Mouse (Mus musculus): ENCODE measurements around the gene Vezt. TPM values are rescaled to one million over a fixed set of nuclear protein-coding genes. Genes with fewer than 3 reads are reported as not detected.

The Vezt gene
- polyA plus RNA-seq, 2 experiments: 23.8 to 27.7 TPM

GRCm38 (mm10) chr10:93932861-93933260 is 102.8 kb downstream of the Vezt start:
- H3K27ac ChIP-seq (replicated peaks; ENCODE audit: low read depth, low read length): no peak overlapping the region; the same call in 1 of the 2 replicates
- ATAC-seq (ENCODE audit: low FRiP score, low read depth) (peak; percentile 61), DNase-seq (ENCODE audit: low spot score) (peak; percentile 21)
- no peaks in the 10 kb centered on the region for H3K27me3 ChIP-seq (ENCODE audit: control insufficient read depth, insufficient read depth, low read length)
- H3K36me3 ChIP-seq (ENCODE audit: control insufficient read depth, insufficient read depth, low read length): no peaks in the 10 kb centered on the region
- no peak overlapping the region for H3K4me2 ChIP-seq (replicated peaks; ENCODE audit: low read depth, low read length, severe bottlenecking)
- H3K4me3 ChIP-seq (replicated peaks; ENCODE audit: low read length): no peak overlapping the region
- no peak for TF ChIP-seq POLR2A (IDR thresholded peaks at IDR 0.05; ENCODE audit: borderline replicate concordance, extremely low read depth, insufficient read depth, insufficient read length)
- no peaks in the 10 kb centered on the region for H3K4me1 ChIP-seq (ENCODE audit: control insufficient read depth, insufficient read depth, low read length)
- WGBS: 39% methylated on average over 5 of the region's 5 CpGs
- H3K9me3 ChIP-seq (ENCODE audit: control insufficient read depth, low read length): no peaks in the 10 kb centered on the region
- H3K9ac ChIP-seq (ENCODE audit: low read depth, low read length, severe bottlenecking): no peak overlapping the region

GRCm38 (mm10) chr10:93932020-93932419 is 103.6 kb downstream of the Vezt start:
- Histone ChIP-seq H3K27me3 (ENCODE audit: control insufficient read depth, insufficient read depth, low read length) (no peaks in the 10 kb centered on the region), H3K27ac (replicated peaks; ENCODE audit: low read depth, low read length) (no peak overlapping the region), H3K4me1 (ENCODE audit: control insufficient read depth, insufficient read depth, low read length) (no peaks in the 10 kb centered on the region), H3K4me2 (replicated peaks; ENCODE audit: low read depth, low read length, severe bottlenecking) (no peak overlapping the region), H3K9me3 (ENCODE audit: control insufficient read depth, low read length) (peaks cover 7% of the 10 kb centered on the region; the same call in 1 of the 2 replicates), H3K36me3 (ENCODE audit: control insufficient read depth, insufficient read depth, low read length) (no peaks in the 10 kb centered on the region), H3K9ac (ENCODE audit: low read depth, low read length, severe bottlenecking) (no peak overlapping the region), H3K4me3 (replicated peaks; ENCODE audit: low read length) (no peak overlapping the region)
- no peak for TF ChIP-seq POLR2A (IDR thresholded peaks at IDR 0.05; ENCODE audit: borderline replicate concordance, extremely low read depth, insufficient read depth, insufficient read length)
- DNase-seq (ENCODE audit: low spot score) (no peak), ATAC-seq (ENCODE audit: low FRiP score, low read depth) (no peak)
- 59% methylated on average over 5 of the region's 5 CpGs for WGBS

- ATAC-seq (ENCODE audit: low FRiP score, low read depth) (no peak), DNase-seq (ENCODE audit: low spot score) (no peak)
- H3K4me2 ChIP-seq (replicated peaks; ENCODE audit: low read depth, low read length, severe bottlenecking): no peak overlapping the region
- no peaks in the 10 kb centered on the region for H3K36me3 ChIP-seq (ENCODE audit: control insufficient read depth, insufficient read depth, low read length)
- WGBS: 58% methylated on average over 9 of the region's 9 CpGs
- no peak for TF ChIP-seq POLR2A (IDR thresholded peaks at IDR 0.05; ENCODE audit: borderline replicate concordance, extremely low read depth, insufficient read depth, insufficient read length)
- no peak overlapping the region for H3K4me3 ChIP-seq (replicated peaks; ENCODE audit: low read length)
- H3K27me3 ChIP-seq (ENCODE audit: control insufficient read depth, insufficient read depth, low read length): no peaks in the 10 kb centered on the region
- H3K4me1 ChIP-seq (ENCODE audit: control insufficient read depth, insufficient read depth, low read length): no peaks in the 10 kb centered on the region
- H3K9ac ChIP-seq (ENCODE audit: low read depth, low read length, severe bottlenecking): no peak overlapping the region
- no peak overlapping the region for H3K27ac ChIP-seq (replicated peaks; ENCODE audit: low read depth, low read length)
- peaks cover 7% of the 10 kb centered on the region; the same call in 1 of the 2 replicates for H3K9me3 ChIP-seq (ENCODE audit: control insufficient read depth, low read length)
These were observed 104.2 kb downstream of the Vezt start for GRCm38 (mm10) chr10:93931431-93931830.

GRCm38 (mm10) chr10:93930236-93930824 is 105.3 kb downstream of the Vezt start:
- Histone ChIP-seq H3K36me3 (ENCODE audit: control insufficient read depth, insufficient read depth, low read length) (no peaks in the 10 kb centered on the region), H3K9me3 (ENCODE audit: control insufficient read depth, low read length) (peaks cover 7% of the 10 kb centered on the region; the same call in 1 of the 2 replicates), H3K9ac (ENCODE audit: low read depth, low read length, severe bottlenecking) (no peak overlapping the region), H3K4me2 (replicated peaks; ENCODE audit: low read depth, low read length, severe bottlenecking) (no peak overlapping the region), H3K4me1 (ENCODE audit: control insufficient read depth, insufficient read depth, low read length) (no peaks in the 10 kb centered on the region), H3K27me3 (ENCODE audit: control insufficient read depth, insufficient read depth, low read length) (no peaks in the 10 kb centered on the region), H3K4me3 (replicated peaks; ENCODE audit: low read length) (no peak overlapping the region), H3K27ac (replicated peaks; ENCODE audit: low read depth, low read length) (no peak overlapping the region)
- no peak for ATAC-seq (ENCODE audit: low FRiP score, low read depth)
- DNase-seq (ENCODE audit: low spot score): no peak
- 56% methylated on average over 4 of the region's 4 CpGs for WGBS
- no peak for TF ChIP-seq POLR2A (IDR thresholded peaks at IDR 0.05; ENCODE audit: borderline replicate concordance, extremely low read depth, insufficient read depth, insufficient read length)

- no peak overlapping the region for H3K9ac ChIP-seq (ENCODE audit: low read depth, low read length, severe bottlenecking)
- H3K36me3 ChIP-seq (ENCODE audit: control insufficient read depth, insufficient read depth, low read length): no peaks in the 10 kb centered on the region
- H3K9me3 ChIP-seq (ENCODE audit: control insufficient read depth, low read length): peaks cover 7% of the 10 kb centered on the region; the same call in 1 of the 2 replicates
- 71% methylated on average over 5 of the region's 5 CpGs for WGBS
- no peak for TF ChIP-seq POLR2A (IDR thresholded peaks at IDR 0.05; ENCODE audit: borderline replicate concordance, extremely low read depth, insufficient read depth, insufficient read length)
- DNase-seq (ENCODE audit: low spot score) (no peak), ATAC-seq (ENCODE audit: low FRiP score, low read depth) (no peak)
- H3K4me3 ChIP-seq (replicated peaks; ENCODE audit: low read length): no peak overlapping the region
- H3K27ac ChIP-seq (replicated peaks; ENCODE audit: low read depth, low read length): no peak overlapping the region
- no peak overlapping the region for H3K4me2 ChIP-seq (replicated peaks; ENCODE audit: low read depth, low read length, severe bottlenecking)
- no peaks in the 10 kb centered on the region for H3K27me3 ChIP-seq (ENCODE audit: control insufficient read depth, insufficient read depth, low read length)
- H3K4me1 ChIP-seq (ENCODE audit: control insufficient read depth, insufficient read depth, low read length): no peaks in the 10 kb centered on the region
These were observed 111.0 kb downstream of the Vezt start for GRCm38 (mm10) chr10:93924666-93925065.

Data from limb, embryonic 14.5 days (tissue).